Mouse (Mus musculus) left cerebral cortex, postnatal 10 days (tissue): Measurements from ENCODE around the gene Tmem206. TPM values are rescaled to one million over a fixed set of nuclear protein-coding genes. Genes with fewer than 3 reads are reported as not detected.
A peak's percentile ranks its signal among the peaks of the same experiment; 100 is the strongest.

Source experiments
- DNase-seq, 2 experiments: peaks; one replicate each; pipeline ENCODE4 v3.0.0; 2021 to 2022; ENCODE audit warnings: low spot score in 2 of 2, mixed read lengths in 1 of 2; ENCODE audit errors: extremely low spot score in 1 of 2
- intact Hi-C: fragments of 180-260 bp; cut with DNase I; formaldehyde crosslinking; loops from one replicate; pipeline ENCODE4 v1.15.1; 2025
- total RNA-seq, 2 experiments: library from RNA; stranded (reverse); gene quantifications; 2 replicates each; pipeline ENCODE4 v1.2.3; 2021

Gene Tmem206
- 10 to 100 TPM in 1 of 2 experiments, 1 to 10 TPM in 1; 9.8 to 11.5 TPM for total RNA-seq

- intact Hi-C loops = no loop called here
- DNase-seq = peak; percentile 94 to 95
Observed at GRCm38 (mm10) chr1:191325726-191326232, at the start of gene Tmem206. Gene Tmem206 (plus strand): TSS chr1:191325912.

- intact Hi-C loops = loop anchor here (5.0 kb wide), 1 partner anchor 179 kb away; the partner anchor contains the start of gene Batf3
- DNase-seq = no peak
Observed at GRCm38 (mm10) chr1:191276181-191276580, 49.5 kb upstream of the Tmem206 start.

GRCm38 (mm10) chr1:191277549-191278059 is 48.1 kb upstream of the Tmem206 start:
- DNase-seq = no peak
- intact Hi-C loops = loop anchor here (5.0 kb wide), 1 partner anchor 180 kb away; the partner anchor contains the start of gene Batf3

GRCm38 (mm10) chr1:191278324-191278723 is 47.4 kb upstream of the Tmem206 start:
- DNase-seq = no peak
- intact Hi-C loops = loop anchor here (5.0 kb wide), 1 partner anchor 181 kb away; the partner anchor contains the start of gene Batf3

- DNase-seq = no peak
- intact Hi-C loops = no loop called here
Observed at GRCm38 (mm10) chr1:191281171-191281570, 44.5 kb upstream of the Tmem206 start.

- DNase-seq = no peak
- intact Hi-C loops = no loop called here
Observed at GRCm38 (mm10) chr1:191282319-191282718, 43.4 kb upstream of the Tmem206 start.

- intact Hi-C loops = no loop called here
Observed at GRCm38 (mm10) chr1:191283110-191284040, 42.3 kb upstream of the Tmem206 start.

GRCm38 (mm10) chr1:191284502-191284901 is 41.2 kb upstream of the Tmem206 start:
- no peak for DNase-seq
- intact Hi-C loops = no loop called here

More at GRCm38 (mm10) chr1:191283110-191284040, 42.3 kb upstream of the Tmem206 start:
- DNase-seq = no peak

GRCm38 (mm10) chr1:191288762-191289161 is 37.0 kb upstream of the Tmem206 start:
- intact Hi-C loops = no loop called here
- DNase-seq = peak in 1 of 2 experiments; percentile 67

GRCm38 (mm10) chr1:191292348-191292747 is 33.4 kb upstream of the Tmem206 start:
- DNase-seq = peak; percentile 44 to 55
- intact Hi-C loops = no loop called here

GRCm38 (mm10) chr1:191293051-191293450 is 32.7 kb upstream of the Tmem206 start:
- no peak for DNase-seq
- intact Hi-C loops = no loop called here

- intact Hi-C loops = no loop called here
- no peak for DNase-seq
Observed at GRCm38 (mm10) chr1:191293996-191294795, 31.5 kb upstream of the Tmem206 start.

- intact Hi-C loops = no loop called here
Observed at GRCm38 (mm10) chr1:191295784-191296183, 29.9 kb upstream of the Tmem206 start.

GRCm38 (mm10) chr1:191296445-191296844 is 29.3 kb upstream of the Tmem206 start:
- DNase-seq = peak in 1 of 2 experiments; percentile 56
- intact Hi-C loops = no loop called here

More at GRCm38 (mm10) chr1:191295784-191296183, 29.9 kb upstream of the Tmem206 start:
- no peak for DNase-seq

GRCm38 (mm10) chr1:191298304-191298703 is 27.4 kb upstream of the Tmem206 start:
- no peak for DNase-seq
- intact Hi-C loops = no loop called here

GRCm38 (mm10) chr1:191299215-191299942 is 26.3 kb upstream of the Tmem206 start:
- peak in 1 of 2 experiments; percentile 61 for DNase-seq
- intact Hi-C loops = no loop called here

GRCm38 (mm10) chr1:191301903-191302302 is 23.8 kb upstream of the Tmem206 start:
- DNase-seq = no peak
- intact Hi-C loops = no loop called here

- no peak for DNase-seq
- intact Hi-C loops = no loop called here
Observed at GRCm38 (mm10) chr1:191303736-191304135, 22.0 kb upstream of the Tmem206 start.
